18 mouse cellular contexts compared by ENCODE assay signal in the genomic region with DNA sequence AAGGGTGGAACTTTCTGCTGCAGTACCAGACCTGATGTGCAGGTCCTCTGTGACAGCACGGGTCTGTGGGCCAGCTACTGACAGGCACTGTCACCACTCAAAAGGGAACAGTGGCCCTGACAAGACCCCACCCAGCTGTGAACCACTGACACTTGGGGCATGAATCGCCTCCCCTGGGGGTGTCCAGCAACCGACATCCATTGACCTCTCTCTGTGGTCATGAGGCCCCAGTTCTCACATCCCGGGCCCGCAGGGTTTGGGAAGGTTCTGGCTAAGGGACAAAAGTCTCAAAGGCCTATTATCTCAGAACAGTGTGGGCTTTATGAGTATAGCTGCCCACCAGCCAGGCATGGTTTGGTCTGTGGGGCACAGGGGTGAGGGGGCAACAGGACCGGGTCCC. TPM values are rescaled to one million over a fixed set of nuclear protein-coding genes. Genes with fewer than 3 reads are reported as not detected.
DNase-seq lines count a peak whose midpoint lies in the region; ATAC-seq and TF ChIP-seq lines count a peak whose summit lies in the region.
"Had no signal": no experiment of that assay in that cellular context is flagged by ENCODE, and none has a peak within 500 bp of the region (broad histone marks: within the 10 kb centered on the region; RNA-seq: fewer than 3 reads in every experiment).

No protein-coding gene starts in this region.

- no peak overlapping the region for H3K4me2 ChIP-seq in heart, embryonic 14.5 days (ENCODE audit: low read length)
- H3K4me2 ChIP-seq in neural tube, embryonic 14.5 days (ENCODE audit: low read depth, low read length), result no peak overlapping the region
- H3K4me2 ChIP-seq: forebrain, embryonic 13.5 days; hindbrain, embryonic 14.5 days had no signal

- H3K4me3 ChIP-seq in heart, embryonic 14.5 days (ENCODE audit: control insufficient read depth in 1 of 2, insufficient read depth in 1 of 2, low read depth in 1 of 2, low read length in 2 of 2), result no peak overlapping the region
- no peak overlapping the region for H3K4me3 ChIP-seq in layer of hippocampus, adult 2 months
- H3K4me3 ChIP-seq in neural tube, embryonic 14.5 days (ENCODE audit: low read depth, low read length), result no peak overlapping the region
- H3K4me3 ChIP-seq: embryonic facial prominence, embryonic 10.5 days; forebrain, embryonic 13.5 days; heart, embryonic 10.5 days had no signal

- no peak for DNase-seq in heart, adult 9 months (ENCODE audit: low spot score in 2 of 2)
- DNase-seq in layer of hippocampus, adult 2 months (ENCODE audit: low spot score in 2 of 2), result no peak
- DNase-seq in layer of hippocampus, postnatal 25 days (ENCODE audit: extremely low spot score in 1 of 2, low spot score in 1 of 2), result no peak
- DNase-seq in neural tube, embryonic 10.5 days (ENCODE audit: extremely low spot score, low spot score), result no peak
- no peak for DNase-seq in cerebellum, adult 8-10 months
- DNase-seq: cerebellum, adult 18-20 months; cerebellum, postnatal 10 days; forebrain, postnatal 0 days; gastrocnemius, postnatal 36 days; heart, adult 11 months; heart, postnatal 36 days; kidney, adult 11 months had no signal

- 81% methylated on average over 6 of the region's 6 CpGs for WGBS in heart, embryonic 14.5 days
- WGBS in neural tube, embryonic 14.5 days, result 85% methylated on average over 6 of the region's 6 CpGs

- no peaks in the 10 kb centered on the region for H3K27me3 ChIP-seq in heart, embryonic 14.5 days (ENCODE audit: control insufficient read depth, insufficient read depth, low read length)
- no peaks in the 10 kb centered on the region for H3K27me3 ChIP-seq in neural tube, embryonic 14.5 days (ENCODE audit: control insufficient read depth, insufficient read depth, low read length)
- H3K27me3 ChIP-seq: forebrain, embryonic 13.5 days had no signal

- ATAC-seq in heart, embryonic 14.5 days (ENCODE audit: insufficient number of reproducible peaks, insufficient read depth, low FRiP score, low read depth), result no peak
- ATAC-seq in neural tube, embryonic 14.5 days (ENCODE audit: low read depth), result no peak
- ATAC-seq: forebrain, embryonic 13.5 days; forebrain, postnatal 0 days had no signal

- peaks cover 9 to 24% of the 10 kb centered on the region in 2 experiments; a peak in 3 of 4 replicates for H3K4me1 ChIP-seq in heart, embryonic 14.5 days (ENCODE audit: control insufficient read depth in 2 of 2, insufficient read depth in 2 of 2, low read length in 2 of 2)
- H3K4me1 ChIP-seq in neural tube, embryonic 14.5 days (ENCODE audit: control insufficient read depth, insufficient read depth, low read length), result peaks cover 18% of the 10 kb centered on the region

- no peak for TF ChIP-seq CTCF in layer of hippocampus, adult 2 months (conservative IDR thresholded peaks at IDR 0.05)

- H3K36me3 ChIP-seq in heart, embryonic 14.5 days (ENCODE audit: control insufficient read depth, insufficient read depth, low read length), result peaks cover 38% of the 10 kb centered on the region
- peaks cover 21% of the 10 kb centered on the region for H3K36me3 ChIP-seq in neural tube, embryonic 14.5 days (ENCODE audit: control insufficient read depth, insufficient read depth, low read length)

- no peak overlapping the region for H3K27ac ChIP-seq in heart, embryonic 14.5 days (replicated peaks in 1 of 2; ENCODE audit: control insufficient read depth in 1 of 2, insufficient read depth in 1 of 2, low read depth in 2 of 2, low read length in 2 of 2)
- peak overlapping the region; percentile 39; the same call in 1 of the 2 replicates for H3K27ac ChIP-seq in layer of hippocampus, adult 2 months
- H3K27ac ChIP-seq in neural tube, embryonic 14.5 days (ENCODE audit: low read depth, low read length), result no peak overlapping the region
- H3K27ac ChIP-seq: embryonic facial prominence, embryonic 10.5 days; forebrain, embryonic 13.5 days; heart, embryonic 10.5 days; hindbrain, embryonic 14.5 days had no signal

- 0 out of 2 replicates have a peak overlapping the region, but pooled peaks have one; percentile 16 for H3K9ac ChIP-seq in heart, embryonic 14.5 days (ENCODE audit: low read length)
- 0 out of 2 replicates have a peak overlapping the region, but pooled peaks have one; percentile 11 for H3K9ac ChIP-seq in neural tube, embryonic 14.5 days (replicated peaks; ENCODE audit: low read depth, low read length)
- H3K9ac ChIP-seq: forebrain, embryonic 13.5 days; forebrain, postnatal 0 days; hindbrain, embryonic 14.5 days had no signal

- no peaks in the 10 kb centered on the region for H3K9me3 ChIP-seq in heart, embryonic 14.5 days (ENCODE audit: control insufficient read depth, low read length)
- H3K9me3 ChIP-seq in neural tube, embryonic 14.5 days (ENCODE audit: control insufficient read depth, low read length), result no peaks in the 10 kb centered on the region
- H3K9me3 ChIP-seq: embryonic facial prominence, embryonic 10.5 days; forebrain, embryonic 13.5 days; heart, embryonic 10.5 days had no signal

RNA-seq across cellular contexts. Expression of gene Sgta, which starts 4.8 kb away (rescaled TPM):
- 133 and 136 TPM in 2 replicates for polyA plus RNA-seq in heart, embryonic 14.5 days (2014; fragmentation: Nextera tagmentation; extraction: Ambion mirVana)
- 100 to 1,000 TPM; 176 TPM for total RNA-seq in layer of hippocampus, adult 2 months (2021)
- total RNA-seq in layer of hippocampus, postnatal 25 days (2021), result 100 to 1,000 TPM; 171 to 178 TPM
- polyA plus RNA-seq in neural tube, embryonic 14.5 days (2014; fragmentation: Nextera tagmentation; extraction: Ambion mirVana), result 264 and 279 TPM in 2 replicates

RNA-seq across cellular contexts. Expression of gene Thop1, which starts 14.7 kb away (rescaled TPM):
- polyA plus RNA-seq in heart, embryonic 14.5 days (2014; fragmentation: Nextera tagmentation; extraction: Ambion mirVana), result 18.0 and 20.8 TPM in 2 replicates
- total RNA-seq in layer of hippocampus, adult 2 months (2021), result 10 to 100 TPM; 52.0 to 52.6 TPM
- 10 to 100 TPM; 51.3 to 54.6 TPM for total RNA-seq in layer of hippocampus, postnatal 25 days (2021)
- 33.3 and 36.8 TPM in 2 replicates for polyA plus RNA-seq in neural tube, embryonic 14.5 days (2014; fragmentation: Nextera tagmentation; extraction: Ambion mirVana)

RNA-seq across cellular contexts. Expression of gene Slc39a3, which starts 17.9 kb away (rescaled TPM):
- polyA plus RNA-seq in heart, embryonic 14.5 days (2014; fragmentation: Nextera tagmentation; extraction: Ambion mirVana), result 5.0 and 5.2 TPM in 2 replicates
- 10 to 100 TPM; 60.8 to 66.1 TPM for total RNA-seq in layer of hippocampus, adult 2 months (2021)
- total RNA-seq in layer of hippocampus, postnatal 25 days (2021), result 10 to 100 TPM; 67.5 to 74.9 TPM
- polyA plus RNA-seq in neural tube, embryonic 14.5 days (2014; fragmentation: Nextera tagmentation; extraction: Ambion mirVana), result 26.7 and 34.6 TPM in 2 replicates

RNA-seq across cellular contexts. Expression of gene Diras1, which starts 29.7 kb away (rescaled TPM):
- polyA plus RNA-seq in heart, embryonic 14.5 days (2014; fragmentation: Nextera tagmentation; extraction: Ambion mirVana), result not detected in 2 replicates
- 100 to 1,000 TPM in 1 of 2 experiments, 10 to 100 TPM in 1; 95.2 to 100 TPM for total RNA-seq in layer of hippocampus, adult 2 months (2021)
- 100 to 1,000 TPM in 1 of 2 experiments, 10 to 100 TPM in 1; 98.7 to 103 TPM for total RNA-seq in layer of hippocampus, postnatal 25 days (2021)
- polyA plus RNA-seq in neural tube, embryonic 14.5 days (2014; fragmentation: Nextera tagmentation; extraction: Ambion mirVana), result 24.0 and 28.8 TPM in 2 replicates
- total RNA-seq: heart, postnatal 36 days had no signal

RNA-seq across cellular contexts. Expression of gene Gng7, which starts 40.4 kb away (rescaled TPM):
- polyA plus RNA-seq in heart, embryonic 14.5 days (2014; fragmentation: Nextera tagmentation; extraction: Ambion mirVana), result 1.2 and 1.4 TPM in 2 replicates
- 100 to 1,000 TPM; 161 to 176 TPM for total RNA-seq in layer of hippocampus, adult 2 months (2021)
- total RNA-seq in layer of hippocampus, postnatal 25 days (2021), result 100 to 1,000 TPM; 180 to 184 TPM
- polyA plus RNA-seq in neural tube, embryonic 14.5 days (2014; fragmentation: Nextera tagmentation; extraction: Ambion mirVana), result 20.3 and 22.7 TPM in 2 replicates
